Mouse (Mus musculus) lung, adult 2 months (tissue): ENCODE measurements around the gene Nutf2-ps1.

ENCODE experiments used
- CTCF ChIP-seq: fragments of 200-500 bp; IDR thresholded peaks from 2 replicates; pipeline ENCODE4 v1.5.1; 2011; ENCODE audit warnings: mild to moderate bottlenecking, low read length, control low read depth; ENCODE audit not compliant: insufficient read depth
- POLR2A ChIP-seq: fragments of 200-500 bp; IDR thresholded peaks from 2 replicates; pipeline ENCODE4 v1.6.1; 2011; ENCODE audit warnings: low read depth, mild to moderate bottlenecking, control low read depth, low read length, borderline replicate concordance; ENCODE audit errors: extremely low read depth

- no peak for TF ChIP-seq CTCF
- TF ChIP-seq POLR2A = no peak
Measured at GRCm38 (mm10) chr19:53565565-53566277, 23.1 kb downstream of the Nutf2-ps1 start.
